Mouse (Mus musculus): ENCODE data around the gene Rptor. TPM values are rescaled to one million over a fixed set of nuclear protein-coding genes. Genes with fewer than 3 reads are reported as not detected.

Gene Rptor
- total and polyA plus RNA-seq, 3 experiments: 33.9 to 34.9 TPM; not detected in 1

DNA sequence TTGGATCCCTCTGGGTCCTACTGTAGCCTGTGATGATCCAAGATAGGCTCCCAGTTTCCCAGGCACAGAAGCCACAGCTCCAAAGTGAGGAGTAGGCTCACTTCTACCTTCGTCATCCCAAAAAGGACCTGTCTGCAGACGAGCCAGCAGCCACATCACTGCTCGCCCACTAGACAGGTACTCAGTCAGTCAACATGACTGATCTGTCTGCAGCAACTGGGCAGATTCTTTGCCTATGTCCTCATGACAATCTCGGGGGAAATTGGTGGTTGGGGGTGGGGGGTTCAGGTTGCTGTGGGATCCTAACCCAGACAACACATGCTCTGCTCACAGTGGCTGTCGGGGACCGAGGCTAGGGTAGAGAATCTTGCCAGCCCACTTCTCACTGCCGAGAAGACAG lies 194.1 kb downstream of the Rptor start:
- H3K36me3 ChIP-seq (ENCODE audit: control insufficient read depth in 1 of 2, insufficient read depth in 2 of 2, low read length in 2 of 2): peaks cover 0 to 4% of the 10 kb centered on the region in 2 experiments; a peak in 2 of 4 replicates
- no peak overlapping the region for H3K27ac ChIP-seq (ENCODE audit: control insufficient read depth, low read depth, low read length)
- no peaks in the 10 kb centered on the region for H3K79me2 ChIP-seq (ENCODE audit: control insufficient read depth, insufficient read depth, low read length, poor library complexity)
- H3K9ac ChIP-seq (ENCODE audit: control insufficient read depth, low read depth, low read length, poor library complexity, severe bottlenecking): no peak overlapping the region
- H3K27me3 ChIP-seq (ENCODE audit: control insufficient read depth in 1 of 2, insufficient read depth in 2 of 2, low read length in 2 of 2): no peaks in the 10 kb centered on the region
- TF ChIP-seq UBTF (IDR thresholded peaks at IDR 0.05; ENCODE audit: borderline replicate concordance, insufficient read depth, low read depth, low read length): no peak
- no peak for TF ChIP-seq HCFC1 (IDR thresholded peaks at IDR 0.05; ENCODE audit: low read depth, low read length)
- TF ChIP-seq GABPA (IDR thresholded peaks at IDR 0.05; ENCODE audit: low read depth, low read length): no peak
- TF ChIP-seq MAFK (IDR thresholded peaks at IDR 0.05; ENCODE audit: borderline replicate concordance, low read depth, low read length): no peak
- no peak for TF ChIP-seq BHLHE40 (IDR thresholded peaks at IDR 0.05; ENCODE audit: borderline replicate concordance, low read depth, low read length)
- TF ChIP-seq CHD2 (IDR thresholded peaks at IDR 0.05; ENCODE audit: low read length): no peak
- TF ChIP-seq EP300 (IDR thresholded peaks at IDR 0.05; ENCODE audit: low read depth in 1 of 2, low read length in 2 of 2): no peak
- no peak for TF ChIP-seq USF2 (IDR thresholded peaks at IDR 0.05; ENCODE audit: borderline replicate concordance in 1 of 2, insufficient read depth in 1 of 2, low read depth in 1 of 2, low read length in 2 of 2)
- TF ChIP-seq TAL1 (IDR thresholded peaks at IDR 0.05; ENCODE audit: low read length): no peak
- DNase-seq (ENCODE audit: low read depth, low spot score): no peak
- no peak overlapping the region for H3K4me3 ChIP-seq (ENCODE audit: control insufficient read depth in 1 of 2, insufficient read depth in 1 of 2, low read depth in 2 of 2, low read length in 2 of 2)
- H3K9me3 ChIP-seq (replicated peaks; ENCODE audit: insufficient read depth, low read length): no peaks in the 10 kb centered on the region
- H3K4me1 ChIP-seq (ENCODE audit: control insufficient read depth in 1 of 2, insufficient read depth in 2 of 2, low read length in 2 of 2): no peaks in the 10 kb centered on the region

DNA sequence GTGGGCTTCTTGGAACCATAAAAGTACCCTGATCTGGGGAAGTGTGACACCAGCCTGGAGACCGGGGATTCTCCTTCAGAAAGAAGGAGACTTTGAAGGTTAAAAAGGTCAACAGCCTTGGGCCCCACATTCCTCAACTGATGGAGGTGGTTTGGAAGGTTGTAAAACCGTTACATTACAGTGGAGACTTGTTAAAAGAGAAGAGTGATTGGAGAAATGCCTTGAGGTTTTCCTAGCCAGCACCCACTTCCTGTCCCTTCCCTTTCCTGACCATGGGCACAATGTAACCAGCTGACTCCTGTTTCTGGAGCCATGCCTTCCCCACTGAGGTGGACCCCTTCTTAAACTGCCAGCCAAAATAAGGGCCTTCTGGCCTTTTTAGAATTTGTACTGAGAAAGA lies 196.8 kb downstream of the Rptor start:
- Histone ChIP-seq H3K4me1 (ENCODE audit: control insufficient read depth in 1 of 2, insufficient read depth in 2 of 2, low read length in 2 of 2) (no peaks in the 10 kb centered on the region), H3K4me3 (ENCODE audit: control insufficient read depth in 1 of 2, insufficient read depth in 1 of 2, low read depth in 2 of 2, low read length in 2 of 2) (no peak overlapping the region), H3K79me2 (ENCODE audit: control insufficient read depth, insufficient read depth, low read length, poor library complexity) (no peaks in the 10 kb centered on the region), H3K9ac (ENCODE audit: control insufficient read depth, low read depth, low read length, poor library complexity, severe bottlenecking) (no peak overlapping the region), H3K27ac (ENCODE audit: control insufficient read depth, low read depth, low read length) (no peak overlapping the region), H3K27me3 (ENCODE audit: control insufficient read depth in 1 of 2, insufficient read depth in 2 of 2, low read length in 2 of 2) (no peaks in the 10 kb centered on the region), H3K36me3 (ENCODE audit: control insufficient read depth in 1 of 2, insufficient read depth in 2 of 2, low read length in 2 of 2) (peaks cover 0 to 4% of the 10 kb centered on the region in 2 experiments; a peak in 2 of 4 replicates), H3K9me3 (replicated peaks; ENCODE audit: insufficient read depth, low read length) (no peaks in the 10 kb centered on the region)
- no peak for DNase-seq (ENCODE audit: low read depth, low spot score)
- no peak for TF ChIP-seq CTCF (IDR thresholded peaks at IDR 0.05 in 2 of 3, conservative IDR thresholded peaks at IDR 0.05 in 1 of 3; ENCODE audit: control insufficient read depth in 1 of 3, insufficient read depth in 1 of 3, low read depth in 2 of 3, low read length in 3 of 3, poor library complexity in 1 of 3, severe bottlenecking in 1 of 3)
- TF ChIP-seq ZMIZ1 (IDR thresholded peaks at IDR 0.05; ENCODE audit: low read depth, low read length): no peak
- TF ChIP-seq ELF1 (IDR thresholded peaks at IDR 0.05; ENCODE audit: low read depth, low read length): no peak
- TF ChIP-seq MYC (IDR thresholded peaks at IDR 0.05; ENCODE audit: low read depth, low read length): no peak
- TF ChIP-seq GATA1 (IDR thresholded peaks at IDR 0.05; ENCODE audit: low read depth, low read length): no peak
- no peak for TF ChIP-seq MEF2A (IDR thresholded peaks at IDR 0.05; ENCODE audit: extremely low read depth, insufficient replicate concordance, low read depth, low read length, poor library complexity, severe bottlenecking)
- TF ChIP-seq CHD2 (IDR thresholded peaks at IDR 0.05; ENCODE audit: low read length): no peak
- no peak for TF ChIP-seq EP300 (IDR thresholded peaks at IDR 0.05; ENCODE audit: low read depth in 1 of 2, low read length in 2 of 2)
- TF ChIP-seq POLR2AphosphoS5 (IDR thresholded peaks at IDR 0.05; ENCODE audit: borderline replicate concordance, low read depth, low read length): no peak
- no peak for TF ChIP-seq ZKSCAN1 (IDR thresholded peaks at IDR 0.05; ENCODE audit: low read depth, low read length)
- TF ChIP-seq RCOR1 (IDR thresholded peaks at IDR 0.05; ENCODE audit: low read depth, low read length): no peak
- no peak for TF ChIP-seq SIN3A (IDR thresholded peaks at IDR 0.05; ENCODE audit: low read length)
- no peak for TF ChIP-seq TAL1 (IDR thresholded peaks at IDR 0.05; ENCODE audit: low read length)
- TF ChIP-seq USF1 (IDR thresholded peaks at IDR 0.05; ENCODE audit: low read depth, low read length): no peak

Data from MEL (cell line).